Mouse (Mus musculus): ENCODE measurements around the gene Sec24c. TPM values are rescaled to one million over a fixed set of nuclear protein-coding genes. Genes with fewer than 3 reads are reported as not detected.

Sec24c gene
- total RNA-seq, 2 experiments from 2014 or later, result 108 to 109 TPM

GRCm38 (mm10) chr14:20733041-20733951 is 59.2 kb downstream of the Sec24c start:
- no peak for DNase-seq (ENCODE audit: low spot score in 2 of 2)

- peak; percentile 83 to 88 for DNase-seq (ENCODE audit: low spot score in 2 of 2)
These were observed 60.1 kb downstream of the Sec24c start, which contains the start of gene Ndst2 for GRCm38 (mm10) chr14:20733952-20734774. Gene Ndst2 (minus strand): TSS chr14:20734562.

GRCm38 (mm10) chr14:20735052-20735451 is 60.9 kb downstream of the Sec24c start:
- DNase-seq (ENCODE audit: low spot score in 2 of 2), result no peak

- no peak for DNase-seq (ENCODE audit: low spot score in 2 of 2)
These were observed 61.8 kb downstream of the Sec24c start for GRCm38 (mm10) chr14:20735892-20736390.

- DNase-seq (ENCODE audit: low spot score in 2 of 2), result peak; percentile 52 to 59
These were observed 63.2 kb downstream of the Sec24c start for GRCm38 (mm10) chr14:20737306-20737705.

GRCm38 (mm10) chr14:20738511-20738910 is 64.4 kb downstream of the Sec24c start:
- DNase-seq (ENCODE audit: low spot score in 2 of 2), result no peak

GRCm38 (mm10) chr14:20741301-20741700 is 67.2 kb downstream of the Sec24c start:
- DNase-seq (ENCODE audit: low spot score in 2 of 2), result no peak

DNA sequence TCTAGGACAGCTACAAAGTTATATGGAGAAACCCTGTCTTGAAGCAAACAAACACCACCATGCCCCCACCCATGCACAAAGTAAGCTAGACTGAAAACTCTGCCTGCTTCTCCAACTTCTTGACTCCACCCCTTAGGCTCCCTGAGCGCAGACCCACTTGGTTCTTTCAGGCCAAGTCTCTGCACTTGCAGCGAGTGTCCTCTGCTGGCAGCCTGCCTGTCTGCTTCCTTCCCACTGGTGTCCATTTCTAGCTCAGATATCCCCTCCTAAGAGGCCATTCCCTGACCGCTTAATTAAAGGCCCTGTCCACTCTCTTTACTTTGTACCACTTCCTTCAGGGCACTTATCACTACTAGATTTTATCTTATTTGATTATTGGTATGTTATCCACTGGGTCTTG is 69.5 kb downstream of the Sec24c start:
- DNase-seq (ENCODE audit: low spot score in 2 of 2), result no peak

Small RNA genes lying within 50 kb of the gene (microRNA-seq; reads per million reads assigned to microRNA genes)
- 0.20 to 0.89 reads per million in 2 experiments for gene Mir6946

Other genes starting within 250 kb of the Sec24c start
- gene Cfap70, start 222.1 kb upstream of the Sec24c start, total RNA-seq (2021), result 1 to 10 TPM; 1.5 to 3.4 TPM
- 10 to 100 TPM; 50.2 to 53.5 TPM for gene Anxa7, start 194.2 kb upstream of the Sec24c start, total RNA-seq (2021)
- 1 to 10 TPM; 1.7 to 1.8 TPM for gene Mss51, start 177.4 kb upstream of the Sec24c start, total RNA-seq (2021)
- 100 to 1,000 TPM; 397 to 418 TPM for gene Ppp3cb, start 127.7 kb upstream of the Sec24c start, total RNA-seq (2021)
- 10 to 100 TPM; 27.8 to 29.2 TPM for gene Usp54, start 33.2 kb upstream of the Sec24c start, total RNA-seq (2021)
- under 1 TPM in 1 of 2 experiments, not detected in 1; 0.39 TPM for gene Myoz1, start 17.8 kb upstream of the Sec24c start, total RNA-seq (2021)
- gene Synpo2l, start 6.0 kb upstream of the Sec24c start, total RNA-seq (2021), result under 1 TPM; 0.21 to 0.29 TPM
- 10 to 100 TPM; 19.5 TPM for gene Fut11, start 20.7 kb downstream of the Sec24c start, total RNA-seq (2021)
- 10 to 100 TPM; 57.7 to 61.3 TPM for gene Chchd1, start 28.7 kb downstream of the Sec24c start, total RNA-seq (2021)
- 100 to 1,000 TPM; 132 to 152 TPM for gene Zswim8, start 33.2 kb downstream of the Sec24c start, total RNA-seq (2021)
- gene Ndst2, start 60.3 kb downstream of the Sec24c start, total RNA-seq (2021), result 10 to 100 TPM; 17.9 to 19.4 TPM
- gene Camk2g, start 119.8 kb downstream of the Sec24c start, total RNA-seq (2021), result 100 to 1,000 TPM; 201 to 207 TPM
- 1 to 10 TPM; 4.3 to 4.6 TPM for gene Plau, start 162.4 kb downstream of the Sec24c start, total RNA-seq (2021)